Mouse (Mus musculus) brain, embryonic 14.5 days (tissue): ENCODE data around the gene Slc35b2. TPM values are rescaled to one million over a fixed set of nuclear protein-coding genes. Genes with fewer than 3 reads are reported as not detected.

ENCODE experiments used
- DNase-seq: peaks from one replicate; pipeline ENCODE4 v3.0.0-alpha.2; 2011; ENCODE audit warnings: low read depth
- CTCF ChIP-seq: fragments of 200-500 bp; IDR thresholded peaks from 2 replicates; pipeline ENCODE4 v1.5.1; 2012; ENCODE audit warnings: inconsistent platforms, mild to moderate bottlenecking, moderate library complexity, borderline replicate concordance; ENCODE audit not compliant: insufficient read depth, insufficient read length; ENCODE audit errors: extremely low read depth
- POLR2A ChIP-seq: fragments of 200-500 bp; IDR thresholded peaks from 2 replicates; pipeline ENCODE4 v1.6.1; 2012; ENCODE audit warnings: mild to moderate bottlenecking, inconsistent platforms, borderline replicate concordance; ENCODE audit not compliant: poor library complexity, insufficient read depth, insufficient read length, severe bottlenecking; ENCODE audit errors: extremely low read depth
- polyA plus RNA-seq: library from polyadenylated mRNA; depleted of rRNA; stranded (reverse); fragments of >200 nt; gene quantifications from 2 replicates; pipeline ENCODE4 v1.2.3, GENCODE M21; 2012

Gene Slc35b2
- polyA plus RNA-seq, 1 experiment: 79.5 TPM

DNA sequence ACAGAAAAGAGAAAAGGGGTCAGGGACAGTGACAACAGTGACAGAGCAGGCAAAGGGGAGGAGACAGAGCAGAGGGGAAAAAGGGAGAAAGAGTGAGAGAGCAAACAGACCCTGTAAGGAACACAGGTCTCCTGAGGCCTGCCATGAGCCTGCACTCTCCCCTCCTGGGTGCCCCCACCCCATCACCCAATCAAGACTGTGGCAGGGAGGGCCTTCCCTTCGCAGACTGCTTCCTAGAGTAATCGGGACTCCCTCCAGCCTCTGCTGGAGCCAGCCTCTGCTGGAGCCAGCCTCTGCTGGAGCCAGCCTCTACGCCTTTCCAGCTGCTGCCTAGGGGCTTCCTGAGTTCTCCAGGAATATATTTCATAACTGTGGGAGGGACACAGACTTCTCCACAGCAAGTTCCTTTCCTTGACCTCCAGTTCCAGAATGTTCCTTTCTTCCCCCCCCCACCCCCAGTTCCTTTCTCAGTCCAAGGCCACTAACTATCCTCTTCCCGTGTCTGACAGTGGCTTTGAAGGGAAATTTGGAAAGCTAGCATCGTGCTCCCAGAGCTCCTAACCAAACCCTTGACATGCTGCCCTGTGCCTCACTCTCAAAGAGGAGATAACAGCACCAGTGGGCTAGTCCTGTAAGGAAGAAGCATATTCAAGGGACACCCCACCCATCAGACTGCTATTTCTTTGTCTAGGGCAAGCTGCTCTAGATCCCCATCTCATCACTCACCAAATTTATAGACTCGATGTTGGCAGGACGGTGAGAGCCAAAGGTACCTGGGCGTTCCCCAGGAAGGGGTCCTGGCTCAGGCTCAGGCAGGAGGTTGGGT lies 29.1 kb downstream of the Slc35b2 start:
- DNase-seq: no peak
- TF ChIP-seq CTCF: no peak
- TF ChIP-seq POLR2A: no peak

DNA sequence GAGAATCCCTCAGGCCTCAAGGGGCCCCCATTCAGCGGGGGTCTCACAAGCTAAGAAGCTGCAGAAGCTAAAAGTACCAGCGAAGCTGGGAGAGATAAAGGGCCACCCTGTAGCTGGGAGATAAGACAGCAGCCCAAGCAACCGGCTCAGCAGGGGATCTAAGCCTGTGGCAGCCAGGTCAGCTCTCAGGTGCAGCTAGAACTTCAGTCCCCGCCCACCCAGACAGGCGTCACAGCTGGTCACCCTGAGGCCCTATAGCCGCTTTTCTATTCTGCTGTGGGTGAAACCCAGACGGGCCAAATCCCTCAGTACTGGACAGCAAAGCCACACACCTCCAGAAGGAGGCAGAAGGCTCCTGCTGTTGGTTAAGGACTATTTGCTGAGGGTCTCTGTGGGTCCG lies 29.8 kb downstream of the Slc35b2 start:
- TF ChIP-seq CTCF (no peak), POLR2A (no peak)
- no peak for DNase-seq

- DNase-seq: no peak
- TF ChIP-seq POLR2A (no peak), CTCF (no peak)
These were observed 30.5 kb downstream of the Slc35b2 start for GRCm38 (mm10) chr17:45594195-45594594.

GRCm38 (mm10) chr17:45594881-45595735 lies 31.4 kb downstream of the Slc35b2 start:
- peak; percentile 81 for DNase-seq
- peak; percentile 17; the same call in 1 of the 2 replicates for TF ChIP-seq POLR2A
- no peak for TF ChIP-seq CTCF

GRCm38 (mm10) chr17:45595736-45596390 lies 32.2 kb downstream of the Slc35b2 start:
- no peak for TF ChIP-seq CTCF
- TF ChIP-seq POLR2A: no peak
- DNase-seq: no peak

- DNase-seq: peak; percentile 79
- TF ChIP-seq POLR2A (no peak), CTCF (peak; percentile 62)
These were observed 33.1 kb downstream of the Slc35b2 start for GRCm38 (mm10) chr17:45596631-45597396.

DNA sequence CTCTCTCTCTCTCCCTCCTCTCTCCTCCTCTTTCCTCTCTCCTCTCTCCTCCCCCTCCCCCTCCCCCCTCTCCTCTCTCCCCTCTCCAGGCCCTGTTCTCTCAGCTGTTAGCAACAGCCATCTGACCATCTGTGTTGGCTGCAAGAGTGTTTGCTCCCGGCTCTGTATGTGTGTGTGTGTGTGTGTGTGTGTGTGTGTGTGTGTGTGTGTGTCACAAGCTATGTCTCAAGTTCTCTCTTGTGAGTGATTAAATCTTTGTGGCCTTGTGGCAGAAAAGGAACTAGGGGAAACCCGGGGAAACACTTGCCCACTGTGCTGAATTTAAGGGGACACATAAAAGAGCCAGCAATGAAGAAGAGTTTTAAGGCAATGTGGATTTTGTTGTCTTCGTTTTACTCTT lies 34.1 kb downstream of the Slc35b2 start:
- DNase-seq: peak; percentile 89
- TF ChIP-seq CTCF: no peak

DNA sequence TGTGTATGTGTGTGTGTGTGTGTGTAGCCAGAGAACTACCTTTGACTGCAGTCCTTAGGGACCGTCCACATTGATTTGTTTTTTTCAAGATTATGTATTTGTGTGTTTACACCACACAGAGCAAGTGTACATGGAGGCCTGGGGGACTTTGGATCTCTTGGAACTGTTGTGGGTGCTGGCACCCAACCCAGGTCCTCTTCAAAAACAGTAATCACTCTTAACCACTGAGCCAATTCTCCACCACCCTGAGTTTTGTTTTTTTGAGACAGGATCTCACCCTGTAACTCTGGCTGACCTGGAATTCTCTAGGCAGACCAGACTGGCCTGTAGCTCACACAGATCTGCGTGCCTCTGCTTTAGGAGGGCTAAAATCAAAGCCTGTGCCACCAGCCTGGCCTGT lies 34.7 kb downstream of the Slc35b2 start:
- DNase-seq: no peak
- TF ChIP-seq CTCF (no peak), POLR2A (no peak)

- no peak for DNase-seq
- TF ChIP-seq POLR2A (no peak), CTCF (no peak)
These were observed 35.2 kb downstream of the Slc35b2 start for GRCm38 (mm10) chr17:45598891-45599290.

- TF ChIP-seq POLR2A (no peak), CTCF (no peak)
- DNase-seq: no peak
These were observed 36.0 kb downstream of the Slc35b2 start, which contains the start of gene Slc29a1 for GRCm38 (mm10) chr17:45599446-45600242. Gene Slc29a1 (minus strand): TSS chr17:45599606.

DNA sequence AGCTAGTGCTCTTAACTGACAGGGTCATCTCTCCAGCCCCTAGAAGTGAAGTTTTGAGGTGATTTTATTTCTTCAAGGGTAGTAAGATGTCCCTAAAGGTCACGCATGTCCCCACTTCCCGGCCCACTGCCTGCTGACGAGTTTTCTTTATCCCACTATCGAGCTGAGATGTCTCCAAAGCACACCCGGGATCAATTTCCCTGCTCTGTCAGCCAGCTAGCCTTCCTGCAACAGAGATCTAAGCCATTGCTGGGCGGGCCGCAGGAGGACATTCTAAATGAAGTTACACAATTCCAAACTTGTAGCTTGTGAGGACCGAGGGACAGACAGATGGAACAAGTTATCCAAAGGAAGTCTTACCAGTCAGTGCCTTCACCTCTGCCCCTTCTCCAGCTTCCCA lies 36.6 kb downstream of the Slc35b2 start:
- no peak for DNase-seq

More for the DNA sequence above, 36.6 kb downstream of the Slc35b2 start:
- TF ChIP-seq POLR2A: no peak
